Mouse (Mus musculus) G1E (cell line): ENCODE measurements around the gene Mtpn.

Experiments
- CTCF ChIP-seq: IDR thresholded peaks from 2 replicates; pipeline ENCODE4 v1.5.1; 2012; ENCODE audit warnings: low read depth, low read length, inconsistent platforms, mixed read lengths
- GATA1 ChIP-seq: IDR thresholded peaks from 2 replicates; pipeline ENCODE4 v1.6.1; 2012; ENCODE audit warnings: borderline replicate concordance, low read length, inconsistent platforms, mixed read lengths
- POLR2AphosphoS5 ChIP-seq: IDR thresholded peaks from 2 replicates; pipeline ENCODE4 v1.6.1; 2012; ENCODE audit warnings: low read depth, low read length, inconsistent platforms; ENCODE audit not compliant: insufficient replicate concordance

DNA sequence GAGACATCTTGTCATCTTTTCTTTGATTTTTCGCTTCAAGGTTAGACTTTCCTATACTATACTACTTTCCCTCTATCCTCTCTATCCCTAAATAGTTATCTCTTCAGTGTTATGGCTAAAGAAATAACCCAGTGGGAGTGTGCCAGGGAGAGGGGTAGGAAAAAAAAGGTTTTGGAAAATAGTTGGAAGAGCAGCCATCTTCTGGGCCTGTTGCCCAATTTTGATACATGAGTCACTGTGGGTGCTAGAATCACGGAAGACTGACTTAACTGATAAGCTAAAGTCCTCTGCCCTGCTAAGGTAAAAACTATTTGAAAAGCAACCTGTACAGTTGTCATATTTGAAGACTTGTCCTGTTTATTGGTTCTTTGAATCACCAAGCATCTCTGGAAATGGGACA lies 36.8 kb downstream of the Mtpn start:
- TF ChIP-seq POLR2AphosphoS5 = no peak
- no peak for TF ChIP-seq GATA1
- TF ChIP-seq CTCF = no peak
